Mouse (Mus musculus): Measurements from ENCODE around the gene Ccdc74a. TPM values are rescaled to one million over a fixed set of nuclear protein-coding genes. Genes with fewer than 3 reads are reported as not detected.

Ccdc74a gene
- polyA plus RNA-seq, 1 experiment: 6.1 TPM

- no peak for TF ChIP-seq GATA1 (IDR thresholded peaks at IDR 0.05; ENCODE audit: low read length)
Observed at GRCm38 (mm10) chr16:17656212-17656871, 10.1 kb downstream of the Ccdc74a start.

GRCm38 (mm10) chr16:17665568-17665967 lies 19.3 kb downstream of the Ccdc74a start:
- no peak for TF ChIP-seq GATA1 (IDR thresholded peaks at IDR 0.05; ENCODE audit: low read length)

GRCm38 (mm10) chr16:17669886-17670285 lies 23.6 kb downstream of the Ccdc74a start:
- TF ChIP-seq GATA1 (IDR thresholded peaks at IDR 0.05; ENCODE audit: low read length): no peak

GRCm38 (mm10) chr16:17694860-17695259 lies 48.6 kb downstream of the Ccdc74a start:
- no peak for TF ChIP-seq GATA1 (IDR thresholded peaks at IDR 0.05; ENCODE audit: low read length)

Other genes with a start within 250 kb of the Ccdc74a start
- gene Snap29, start 240.5 kb upstream of the Ccdc74a start, polyA plus RNA-seq (2012): 5.3 and 6.1 TPM in 2 replicates
- 11.6 and 20.2 TPM in 2 replicates for gene Pi4ka, start 240.2 kb upstream of the Ccdc74a start, polyA plus RNA-seq (2012)
- 22.8 and 23.1 TPM in 2 replicates for gene Crkl, start 194.5 kb upstream of the Ccdc74a start, polyA plus RNA-seq (2012)
- not detected in 2 replicates for gene Aifm3, start 156.9 kb upstream of the Ccdc74a start, polyA plus RNA-seq (2012)
- 19.1 and 41.2 TPM in 2 replicates for gene Lztr1, start 137.8 kb upstream of the Ccdc74a start, polyA plus RNA-seq (2012)
- gene Thap7, start 115.3 kb upstream of the Ccdc74a start, polyA plus RNA-seq (2012): 214 and 234 TPM in 2 replicates
- gene Lrrc74b, start 85.2 kb upstream of the Ccdc74a start, polyA plus RNA-seq (2012): 0.05 TPM in 1 of 2 replicates, not detected in the other
- 0.03 TPM in 1 of 2 replicates, not detected in the other for gene P2rx6, start 84.6 kb upstream of the Ccdc74a start, polyA plus RNA-seq (2012)
- gene Slc7a4, start 63.3 kb upstream of the Ccdc74a start, polyA plus RNA-seq (2012): not detected in 2 replicates
- gene Smpd4, start 27.1 kb upstream of the Ccdc74a start, polyA plus RNA-seq (2012): 16.9 and 31.4 TPM in 2 replicates
- gene Med15, start 86.4 kb downstream of the Ccdc74a start, polyA plus RNA-seq (2012): 176 and 227 TPM in 2 replicates
- gene Klhl22, start 113.1 kb downstream of the Ccdc74a start, polyA plus RNA-seq (2012): not detected in 2 replicates
- gene Scarf2, start 150.8 kb downstream of the Ccdc74a start, polyA plus RNA-seq (2012): not detected in 2 replicates
- gene B830017H08Rik, start 186.7 kb downstream of the Ccdc74a start, polyA plus RNA-seq (2012): not detected in 2 replicates
- 0.62 and 1.5 TPM in 2 replicates for gene Car15, start 191.9 kb downstream of the Ccdc74a start, polyA plus RNA-seq (2012)
- gene Gm20518, start 245.2 kb downstream of the Ccdc74a start, polyA plus RNA-seq (2012): 0.28 and 0.68 TPM in 2 replicates
- gene Tssk1, start 247.8 kb downstream of the Ccdc74a start, polyA plus RNA-seq (2012): not detected in 2 replicates